Mouse (Mus musculus): ENCODE measurements around the gene Fchsd2.

GRCm38 (mm10) chr7:101229336-101229735, 136.7 kb downstream of the Fchsd2 start:
- TF ChIP-seq CTCF (IDR thresholded peaks at IDR 0.05; ENCODE audit: low read depth, low read length), result no peak
- no peak for TF ChIP-seq POLR2A (IDR thresholded peaks at IDR 0.05; ENCODE audit: borderline replicate concordance, low read depth, low read length)

Data from bone marrow macrophage, adult 2 months (primary cell).